Mouse (Mus musculus): ENCODE measurements around the gene Mks1.

Mks1 gene

GRCm38 (mm10) chr11:87875436-87875835 is 22.4 kb downstream of the Mks1 start, which contains the start of gene Epx:
Epx (minus strand) TSS chr11:87875536.
- in situ Hi-C loops (cut with MboI): no loop called here

DNA sequence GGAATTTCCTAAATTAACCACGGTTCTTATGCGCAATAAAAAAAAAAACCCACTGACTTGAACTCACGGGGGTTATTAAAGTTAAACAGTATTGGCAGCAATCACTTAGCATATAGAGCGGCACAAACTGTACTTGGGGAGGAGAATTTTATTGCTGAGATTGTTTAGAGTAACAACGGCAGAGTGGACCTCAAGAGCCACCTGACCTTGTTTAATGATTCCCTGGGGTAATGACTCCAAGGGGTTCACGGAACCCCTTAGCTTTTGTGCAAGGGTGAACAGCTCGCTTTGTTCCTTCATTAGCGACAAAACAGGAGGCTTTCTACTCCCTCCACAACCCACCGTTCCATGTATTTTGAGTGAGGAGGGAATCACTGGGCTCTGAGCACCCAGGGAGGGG is 26.8 kb downstream of the Mks1 start:
- in situ Hi-C loops (cut with MboI): no loop called here

- in situ Hi-C loops (cut with MboI): no loop called here
Measured at GRCm38 (mm10) chr11:87881714-87882113, 28.7 kb downstream of the Mks1 start.

GRCm38 (mm10) chr11:87883493-87883892 is 30.5 kb downstream of the Mks1 start:
- in situ Hi-C loops (cut with MboI): no loop called here

GRCm38 (mm10) chr11:87884856-87885255 is 31.8 kb downstream of the Mks1 start:
- in situ Hi-C loops (cut with MboI): no loop called here

DNA sequence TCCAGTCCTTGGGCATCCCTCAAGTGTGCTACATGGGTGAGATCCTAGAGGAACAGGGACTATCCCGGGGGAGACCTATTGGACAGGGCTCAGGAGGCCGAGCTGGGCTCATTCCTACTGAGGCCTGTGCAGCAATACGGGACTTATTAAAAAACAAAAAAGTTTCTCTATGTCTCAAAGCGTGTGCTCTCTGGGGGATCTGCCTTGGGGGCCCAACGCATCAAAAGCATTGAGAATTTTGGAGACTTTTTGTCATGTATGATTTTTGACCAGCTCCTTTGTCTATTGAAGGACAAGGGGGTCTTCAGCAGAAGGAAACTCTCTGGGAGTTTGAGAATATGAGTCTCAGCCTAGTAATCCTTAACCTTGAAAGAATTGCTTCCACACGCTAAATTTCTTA is 39.2 kb downstream of the Mks1 start, which contains the start of gene Olfr462:
Gene Olfr462 (minus strand): TSS at position 101 of the 400 bp plus-strand sequence.
- in situ Hi-C loops (cut with MboI): no loop called here

GRCm38 (mm10) chr11:87897287-87897686 is 44.3 kb downstream of the Mks1 start, which contains the start of gene Olfr463:
Olfr463 (minus strand) TSS chr11:87897387.
- in situ Hi-C loops (cut with MboI): no loop called here

- in situ Hi-C loops (cut with MboI): no loop called here
Measured at GRCm38 (mm10) chr11:87904331-87904730, 51.3 kb downstream of the Mks1 start.

All from mature B cell (primary cell).